Mouse (Mus musculus) embryonic fibroblast, embryonic 13.5 days (primary cell): ENCODE measurements around the gene Cyp26b1. TPM values are rescaled to one million over a fixed set of nuclear protein-coding genes. Genes with fewer than 3 reads are reported as not detected.

Experiments used
- H3K27ac ChIP-seq: 2 replicates; pipeline ENCODE4 v1.5.1; 2012; ENCODE audit warnings: low read length, control low read depth, inconsistent platforms; ENCODE audit not compliant: insufficient read depth
- H3K4me1 ChIP-seq: 2 replicates; pipeline ENCODE4 v1.6.1; 2011; ENCODE audit warnings: low read length; ENCODE audit not compliant: control insufficient read depth, insufficient read depth
- H3K4me3 ChIP-seq: 2 replicates; pipeline ENCODE4 v1.5.1; 2011; ENCODE audit warnings: mild to moderate bottlenecking, control low read depth, low read length; ENCODE audit not compliant: insufficient read depth
- CTCF ChIP-seq: IDR thresholded peaks from 2 replicates; pipeline ENCODE4 v1.5.1; 2011; ENCODE audit warnings: mild to moderate bottlenecking, control low read depth, low read length, moderate library complexity, borderline replicate concordance; ENCODE audit not compliant: insufficient read depth
- POLR2A ChIP-seq: IDR thresholded peaks from 2 replicates; pipeline ENCODE4 v1.6.1; 2011; ENCODE audit warnings: low read depth, mild to moderate bottlenecking, control low read depth, low read length, moderate library complexity
- polyA plus RNA-seq: library from polyadenylated mRNA; stranded (reverse); fragments of >200 nt; gene quantifications from 2 replicates; pipeline ENCODE4 v1.2.4, GENCODE M21; 2011; ENCODE audit warnings: low read depth; ENCODE audit not compliant: missing spikeins, insufficient read length

Cyp26b1 gene
- polyA plus RNA-seq, 1 experiment = 12.0 TPM

DNA sequence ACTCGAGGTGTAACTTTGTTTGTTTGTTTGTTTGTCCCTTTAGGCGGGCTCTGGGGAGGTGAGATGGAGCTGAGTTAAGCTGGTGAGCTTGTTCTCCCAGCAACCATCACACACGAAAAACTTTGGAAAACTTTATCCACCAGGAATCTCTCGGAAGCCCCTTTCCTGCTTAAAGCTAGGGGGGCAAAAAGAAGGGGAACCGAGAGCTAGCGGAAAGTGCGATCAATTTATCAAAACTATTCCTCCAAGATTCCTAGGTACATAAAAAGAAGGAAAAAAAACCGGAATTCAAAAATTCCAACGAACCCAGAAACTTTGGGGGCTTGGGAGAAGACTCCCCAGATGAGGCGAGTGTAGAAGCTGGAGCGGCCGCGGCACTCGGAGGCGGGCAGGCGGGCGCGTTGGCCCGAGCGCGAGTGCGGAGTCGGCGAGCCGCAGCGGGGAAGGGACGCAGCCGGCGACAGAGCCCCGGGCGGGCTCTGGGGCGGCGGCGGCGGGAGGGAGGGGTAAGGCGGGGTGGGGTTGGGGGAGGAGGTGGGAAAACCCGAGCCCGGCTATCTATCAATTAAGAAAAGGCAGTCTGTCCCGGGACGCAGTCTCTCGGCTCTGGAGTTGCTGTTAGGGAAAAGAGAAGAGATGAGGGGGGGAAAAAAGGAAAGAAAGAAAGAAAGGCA is 5.3 kb downstream of the Cyp26b1 start:
- peaks cover 3% of the 10 kb centered on the region; the same call in 1 of the 2 replicates for H3K4me1 ChIP-seq
- H3K4me3 ChIP-seq = peak overlapping the region; percentile 52
- no peak for TF ChIP-seq POLR2A
- no peak for TF ChIP-seq CTCF
- H3K27ac ChIP-seq = no peak overlapping the region

DNA sequence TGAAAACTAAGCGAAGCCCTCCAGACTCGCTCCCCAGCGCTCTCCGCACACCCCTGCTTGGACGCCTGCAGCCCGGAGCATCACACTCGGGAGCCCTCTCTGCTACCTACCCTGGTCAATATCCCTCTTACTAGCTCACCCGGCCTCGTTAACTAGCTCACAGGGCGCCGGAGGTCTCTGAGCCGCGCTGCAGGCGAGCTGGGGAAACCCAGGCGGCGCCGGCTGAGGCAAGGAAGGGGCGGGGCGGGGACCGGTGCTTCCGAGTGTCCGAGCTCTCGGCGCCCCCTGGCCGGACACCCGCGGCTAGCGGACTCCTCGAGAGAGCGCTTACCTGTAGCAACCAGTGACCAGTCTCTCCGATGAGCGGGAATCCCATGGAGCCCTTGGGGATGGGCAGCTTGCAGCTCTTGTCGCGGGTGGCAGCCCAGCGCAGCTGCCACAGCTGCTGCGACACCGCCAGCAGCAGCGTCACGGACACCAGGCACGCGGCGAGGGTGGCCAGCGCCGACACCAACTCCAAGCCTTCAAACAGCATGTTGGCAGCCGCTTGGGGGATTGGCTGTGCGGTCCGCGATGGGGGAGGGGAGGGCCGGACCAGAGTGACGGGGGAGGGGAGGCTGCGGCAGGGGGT is 6.1 kb downstream of the Cyp26b1 start:
- H3K27ac ChIP-seq = no peak overlapping the region
- TF ChIP-seq CTCF (no peak), POLR2A (no peak)

DNA sequence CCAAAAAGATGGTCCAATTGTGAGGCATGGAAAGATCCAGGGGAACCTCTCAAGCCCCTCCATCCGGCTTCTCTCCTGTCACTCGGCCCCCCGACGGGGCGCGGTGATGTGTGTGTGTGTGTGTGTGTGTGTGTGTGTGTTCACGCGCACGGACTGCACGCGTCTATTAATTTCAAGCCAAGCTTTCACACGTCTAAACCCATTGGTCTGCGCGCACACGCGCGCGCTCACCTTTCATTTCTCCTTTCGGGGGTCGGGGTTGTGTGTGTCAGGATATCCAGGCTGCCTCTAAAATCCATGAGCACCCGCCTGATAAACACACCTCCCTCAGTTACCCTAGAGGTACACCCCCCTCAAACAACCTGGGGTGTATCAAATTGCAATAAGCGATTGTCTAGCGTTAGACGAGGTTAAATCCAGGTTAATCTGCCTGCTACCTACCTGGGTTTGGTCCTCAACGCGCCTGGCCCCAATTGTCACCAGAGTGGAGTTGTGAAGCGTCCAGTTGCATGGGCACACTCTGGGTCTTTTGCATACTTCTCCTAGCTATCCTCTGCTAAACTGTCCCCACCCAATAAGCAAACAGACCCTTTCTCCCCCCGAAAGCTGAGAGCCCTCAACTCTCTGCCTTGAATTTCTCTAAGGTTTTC is 7.0 kb downstream of the Cyp26b1 start:
- Histone ChIP-seq H3K27ac (no peak overlapping the region), H3K4me3 (peak overlapping the region; percentile 43), H3K4me1 (peaks cover 3% of the 10 kb centered on the region; the same call in 1 of the 2 replicates)
- no peak for TF ChIP-seq POLR2A
- TF ChIP-seq CTCF = no peak

More for the DNA sequence above, 6.1 kb downstream of the Cyp26b1 start:
- Histone ChIP-seq H3K4me3 (peak overlapping the region; percentile 43), H3K4me1 (peaks cover 3% of the 10 kb centered on the region; the same call in 1 of the 2 replicates)

DNA sequence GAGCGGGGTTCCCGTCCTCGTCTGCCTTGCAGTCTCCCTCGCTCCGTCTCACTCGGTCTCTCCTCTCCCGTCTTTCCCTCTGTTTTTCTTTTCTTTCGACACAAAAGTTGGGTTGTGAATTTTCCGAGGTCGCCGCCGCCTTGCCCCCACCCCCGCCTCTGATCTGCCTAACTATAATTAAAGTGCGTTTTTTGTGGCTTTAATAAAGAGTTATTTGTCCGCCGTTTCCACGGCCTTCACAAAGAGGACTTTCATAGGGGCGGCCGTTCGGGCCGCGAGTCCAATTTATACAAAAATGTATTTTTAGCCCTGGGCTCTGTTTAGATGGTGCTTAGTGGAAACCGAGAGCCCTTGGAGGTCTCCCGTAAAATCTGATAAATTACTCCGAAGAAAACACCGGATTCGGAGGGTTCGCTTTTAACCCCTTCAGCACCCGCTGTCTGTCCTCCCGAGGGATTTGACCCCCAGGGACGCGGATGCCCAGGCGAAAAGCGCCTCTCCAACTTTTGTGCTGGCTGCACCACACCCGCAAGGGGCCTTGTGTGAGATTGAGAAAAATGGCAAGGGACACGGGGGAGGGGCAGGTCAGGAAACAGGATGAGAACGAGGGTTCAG is 7.9 kb downstream of the Cyp26b1 start:
- peak overlapping the region; percentile 23 for H3K4me3 ChIP-seq
- H3K27ac ChIP-seq = no peak overlapping the region
- peaks cover 3% of the 10 kb centered on the region; the same call in 1 of the 2 replicates for H3K4me1 ChIP-seq
- no peak for TF ChIP-seq CTCF
- TF ChIP-seq POLR2A = no peak

DNA sequence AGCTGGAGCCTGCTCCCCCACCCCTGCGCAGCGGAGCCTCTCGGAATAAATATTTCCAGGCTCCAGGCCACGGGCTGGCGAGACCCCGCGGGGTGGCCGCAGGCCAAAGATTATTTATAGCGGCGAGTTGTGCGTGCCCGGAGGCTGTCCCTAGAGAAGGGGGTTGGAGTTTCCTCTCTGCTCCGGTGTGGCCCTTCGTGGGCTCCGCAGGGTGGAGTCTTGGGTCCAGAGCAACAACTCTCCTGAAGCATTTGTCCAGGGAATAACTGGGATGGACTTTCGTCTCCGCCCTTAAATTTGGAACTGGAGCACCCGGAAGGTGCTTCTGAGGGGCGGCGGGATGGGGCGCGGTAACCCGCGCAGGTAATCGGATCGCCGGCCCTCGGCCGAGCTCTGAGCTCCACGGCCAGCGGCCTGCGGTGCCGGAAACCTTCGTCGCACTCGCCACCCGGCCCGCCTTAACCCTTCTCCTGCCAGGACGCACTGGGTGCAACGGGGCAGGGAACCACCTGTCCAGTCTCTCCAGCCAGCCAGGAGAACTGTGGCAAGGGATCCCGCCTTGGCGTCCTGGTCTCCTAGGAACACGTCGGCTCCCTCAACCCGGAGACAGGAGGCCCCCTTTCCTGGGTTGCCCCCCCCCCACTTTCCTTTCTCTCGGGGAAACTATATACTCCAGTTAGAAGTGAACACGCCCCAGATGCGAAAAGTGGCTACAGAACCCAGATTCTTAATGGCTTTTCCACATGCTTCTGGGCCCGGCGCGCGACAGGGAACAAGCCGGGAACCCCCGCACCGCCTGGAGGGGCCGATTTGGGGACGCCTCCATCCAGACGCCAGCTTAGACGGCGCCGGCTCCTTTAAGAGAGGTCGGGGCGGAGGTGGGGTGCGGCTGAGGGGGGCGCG is 8.7 kb downstream of the Cyp26b1 start:
- no peak for TF ChIP-seq CTCF
- TF ChIP-seq POLR2A = no peak
- peak overlapping the region; percentile 23 for H3K4me3 ChIP-seq
- no peak overlapping the region for H3K27ac ChIP-seq
- H3K4me1 ChIP-seq = peaks cover 3% of the 10 kb centered on the region; the same call in 1 of the 2 replicates

DNA sequence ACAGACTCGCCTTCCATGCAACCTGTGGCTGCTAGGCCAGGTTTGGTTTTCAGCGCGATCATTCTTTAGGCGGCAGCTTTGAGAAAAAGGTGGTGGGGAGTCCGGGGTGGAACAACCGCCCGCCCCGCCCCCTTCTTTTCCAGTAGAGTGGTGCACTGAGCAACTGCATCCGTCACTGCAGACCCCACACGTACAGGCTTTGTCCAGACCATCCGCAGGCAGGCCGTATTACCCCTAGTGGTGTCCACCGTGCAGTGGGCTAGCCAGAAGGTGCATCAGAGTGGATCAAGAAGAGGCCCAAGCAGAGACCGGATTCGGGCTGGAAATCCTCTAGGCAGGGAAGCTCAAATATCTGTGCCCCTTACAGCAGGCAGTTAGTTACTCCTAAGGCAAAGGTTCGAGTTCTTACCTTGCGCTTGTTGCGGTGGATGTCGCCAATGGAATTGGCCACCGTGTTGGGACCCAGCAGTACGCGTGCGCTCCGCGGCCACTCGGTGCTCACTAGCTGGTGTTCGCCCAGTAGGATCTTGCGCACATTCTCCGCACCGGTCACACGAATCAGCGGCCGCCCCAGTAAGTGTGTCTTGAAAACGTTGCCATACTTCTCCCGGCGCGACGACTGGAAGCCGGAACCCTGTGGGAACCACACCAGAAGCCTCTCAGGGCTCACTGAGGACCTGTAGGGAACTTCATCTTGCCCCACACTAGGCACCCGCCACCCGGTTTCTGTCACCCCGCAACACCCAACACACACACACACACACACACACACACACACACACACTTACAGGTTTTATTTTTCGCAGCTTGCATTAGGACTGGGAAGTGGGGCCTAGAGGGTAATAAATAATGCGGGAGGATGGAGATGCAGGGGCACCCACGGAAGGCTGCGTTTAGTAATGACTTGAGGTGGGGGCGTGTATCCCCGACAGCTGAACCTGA is 9.6 kb downstream of the Cyp26b1 start:
- Histone ChIP-seq H3K27ac (no peak overlapping the region), H3K4me1 (no peaks in the 10 kb centered on the region)
- TF ChIP-seq POLR2A = no peak

DNA sequence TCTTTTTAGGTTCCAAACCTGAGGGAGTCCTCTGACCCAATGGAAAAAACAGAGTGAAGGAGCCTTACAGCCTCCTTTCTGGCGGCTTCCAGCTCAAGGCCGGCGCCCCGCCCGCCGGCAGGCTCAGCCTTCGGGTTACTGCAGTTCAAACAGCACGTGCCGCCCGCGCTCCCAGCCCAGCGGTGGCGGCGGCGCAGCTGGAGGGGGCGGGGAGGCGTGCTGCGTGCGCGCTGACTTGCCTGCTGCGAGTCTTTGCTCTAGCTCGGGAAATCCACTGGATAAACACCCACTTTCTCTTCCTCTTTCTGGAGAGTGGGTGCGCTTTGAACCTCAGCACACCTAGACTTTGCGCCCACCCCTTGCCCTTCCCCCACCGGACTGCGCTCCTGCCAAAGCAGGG is 10.3 kb downstream of the Cyp26b1 start:
- no peaks in the 10 kb centered on the region for H3K4me1 ChIP-seq
- H3K4me3 ChIP-seq = no peak overlapping the region
- no peak for TF ChIP-seq POLR2A
- TF ChIP-seq CTCF = no peak
- H3K27ac ChIP-seq = no peak overlapping the region

More for the DNA sequence above, 9.6 kb downstream of the Cyp26b1 start:
- H3K4me3 ChIP-seq = no peak overlapping the region

DNA sequence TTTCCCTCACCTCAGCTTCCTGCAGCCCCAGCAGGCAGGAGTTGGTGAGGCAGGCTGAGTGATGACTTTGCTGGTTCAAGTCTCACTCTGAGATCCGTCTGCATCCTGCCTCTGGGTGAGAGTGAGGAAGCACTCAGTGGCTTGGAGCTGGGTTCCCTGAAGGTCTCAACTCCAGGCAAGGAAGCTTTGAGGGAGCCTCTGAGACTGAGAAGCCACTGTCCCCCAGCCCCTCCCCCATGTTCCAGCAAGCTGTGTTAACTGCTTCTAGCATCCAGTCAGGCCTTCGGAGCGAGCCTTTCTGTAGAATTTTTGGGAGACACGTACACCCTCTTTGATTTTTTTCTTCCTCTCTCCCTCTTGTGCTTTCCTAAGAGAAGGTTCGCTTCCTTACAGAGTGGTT is 10.9 kb downstream of the Cyp26b1 start:
- Histone ChIP-seq H3K4me3 (no peak overlapping the region), H3K27ac (no peak overlapping the region), H3K4me1 (no peaks in the 10 kb centered on the region)
- TF ChIP-seq POLR2A = no peak
- no peak for TF ChIP-seq CTCF
